Mouse (Mus musculus) forebrain, embryonic 14.5 days (tissue): ENCODE data around the gene Taf11. TPM values are rescaled to one million over a fixed set of nuclear protein-coding genes. Genes with fewer than 3 reads are reported as not detected.

Source experiments
- ATAC-seq: fragments of 200-750 bp; cut with Nextera tagmentation; 2 replicates; pipeline ENCODE4 v1.8.0; 2017; ENCODE audit warnings: mild to moderate bottlenecking, moderate library complexity
- DNase-seq: peaks from one replicate; pipeline ENCODE4 v3.0.0-alpha.2; 2015; ENCODE audit warnings: low spot score
- H3K27ac ChIP-seq: fragments of 300-500 bp; sonication (generic); 2 replicates; pipeline ENCODE4 v1.5.1; 2014; ENCODE audit warnings: low read depth, mild to moderate bottlenecking, control low read depth, low read length, moderate library complexity
- H3K27me3 ChIP-seq: fragments of 300-500 bp; sonication (generic); replicated peaks from 2 replicates; pipeline ENCODE4 v1.6.1; 2014; ENCODE audit warnings: low read length, control low read depth, mixed read lengths; ENCODE audit not compliant: control insufficient read depth, insufficient read depth
- H3K36me3 ChIP-seq: fragments of 300-500 bp; sonication (generic); 2 replicates; pipeline ENCODE4 v1.6.1; 2014; ENCODE audit warnings: low read length, control low read depth; ENCODE audit not compliant: control insufficient read depth, insufficient read depth
- H3K4me1 ChIP-seq: fragments of 300-500 bp; sonication (generic); 2 replicates; pipeline ENCODE4 v1.6.1; 2014; ENCODE audit warnings: antibody characterized with exemption, low read length, control low read depth; ENCODE audit not compliant: control insufficient read depth, insufficient read depth
- H3K4me2 ChIP-seq: fragments of 300-500 bp; sonication (generic); 2 replicates; pipeline ENCODE4 v1.6.1; 2014; ENCODE audit warnings: mild to moderate bottlenecking, control low read depth, low read length
- H3K4me3 ChIP-seq: fragments of 300-500 bp; sonication (generic); 2 replicates; pipeline ENCODE4 v1.5.1; 2014; ENCODE audit warnings: low read depth, low read length, control low read depth
- H3K9ac ChIP-seq: fragments of 300-500 bp; sonication (generic); 2 replicates; pipeline ENCODE4 v1.6.1; 2014; ENCODE audit warnings: mild to moderate bottlenecking, low read length, control low read depth, moderate library complexity
- H3K9me3 ChIP-seq: fragments of 300-500 bp; sonication (generic); replicated peaks from 2 replicates; pipeline ENCODE4 v1.6.1; 2016; ENCODE audit warnings: low read length, control low read depth, mixed read lengths; ENCODE audit not compliant: control insufficient read depth
- WGBS: fragments of 180-500 bp; shearing (Covaris S2); extraction: QIAGEN DNeasy Blood & Tissue Kit; methylation state at CpG from one replicate; pipeline ENCODE4 v1.1.7; 2014; 5-methylcytosine and 5-hydroxymethylcytosine counted together
- polyA plus RNA-seq: library from polyadenylated mRNA; unstranded; fragments of >200 nt; fragmentation: Nextera tagmentation; extraction: Ambion mirVana; gene quantifications from 2 replicates; pipeline ENCODE4 v1.2.1, GENCODE M21; 2014

Taf11 gene
- polyA plus RNA-seq, 1 experiment from 2014 or later = 65.2 TPM

- peaks cover 13% of the 10 kb centered on the region for H3K4me1 ChIP-seq
- 70% methylated on average over 2 of the region's 2 CpGs for WGBS
Observed at GRCm38 (mm10) chr17:27941698-27942097, 32.1 kb upstream of the Taf11 start.

GRCm38 (mm10) chr17:27941178-27941577, 31.5 kb upstream of the Taf11 start:
- Histone ChIP-seq H3K27ac (no peak overlapping the region), H3K36me3 (no peaks in the 10 kb centered on the region), H3K4me2 (no peak overlapping the region), H3K27me3 (no peaks in the 10 kb centered on the region), H3K4me1 (peaks cover 13% of the 10 kb centered on the region), H3K9ac (no peak overlapping the region), H3K4me3 (no peak overlapping the region), H3K9me3 (no peaks in the 10 kb centered on the region)
- ATAC-seq = no peak
- DNase-seq = no peak
- WGBS = 81% methylated on average over 5 of the region's 5 CpGs

More at GRCm38 (mm10) chr17:27941698-27942097, 32.1 kb upstream of the Taf11 start:
- Histone ChIP-seq H3K27ac (no peak overlapping the region), H3K4me3 (no peak overlapping the region), H3K27me3 (no peaks in the 10 kb centered on the region), H3K4me2 (no peak overlapping the region), H3K9me3 (no peaks in the 10 kb centered on the region), H3K9ac (no peak overlapping the region), H3K36me3 (no peaks in the 10 kb centered on the region)
- no peak for ATAC-seq
- DNase-seq = no peak

- Histone ChIP-seq H3K9me3 (no peaks in the 10 kb centered on the region), H3K4me2 (no peak overlapping the region), H3K9ac (no peak overlapping the region), H3K4me3 (no peak overlapping the region), H3K4me1 (peaks cover 5% of the 10 kb centered on the region), H3K27me3 (no peaks in the 10 kb centered on the region), H3K27ac (no peak overlapping the region), H3K36me3 (no peaks in the 10 kb centered on the region)
- DNase-seq = no peak
- WGBS = 66% methylated on average over 4 of the region's 4 CpGs
- no peak for ATAC-seq
Observed at GRCm38 (mm10) chr17:27940352-27940751, 30.7 kb upstream of the Taf11 start.

GRCm38 (mm10) chr17:27939028-27939427, 29.4 kb upstream of the Taf11 start:
- no peaks in the 10 kb centered on the region for H3K27me3 ChIP-seq
- WGBS = 80% methylated on average over 5 of the region's 5 CpGs

GRCm38 (mm10) chr17:27938121-27938754, 28.6 kb upstream of the Taf11 start:
- Histone ChIP-seq H3K9me3 (no peaks in the 10 kb centered on the region), H3K4me2 (no peak overlapping the region), H3K4me1 (peaks cover 2% of the 10 kb centered on the region; the same call in 1 of the 2 replicates), H3K9ac (no peak overlapping the region), H3K27ac (no peak overlapping the region), H3K4me3 (no peak overlapping the region), H3K36me3 (no peaks in the 10 kb centered on the region), H3K27me3 (no peaks in the 10 kb centered on the region)
- 86% methylated on average over 12 of the region's 12 CpGs for WGBS
- ATAC-seq = no peak
- DNase-seq = no peak

More at GRCm38 (mm10) chr17:27939028-27939427, 29.4 kb upstream of the Taf11 start:
- no peaks in the 10 kb centered on the region for H3K9me3 ChIP-seq
- H3K36me3 ChIP-seq = no peaks in the 10 kb centered on the region
- no peak for ATAC-seq
- no peak overlapping the region for H3K27ac ChIP-seq
- H3K4me3 ChIP-seq = no peak overlapping the region
- H3K4me2 ChIP-seq = no peak overlapping the region
- no peak overlapping the region for H3K9ac ChIP-seq
- DNase-seq = no peak
- peaks cover 2% of the 10 kb centered on the region; the same call in 1 of the 2 replicates for H3K4me1 ChIP-seq

- Histone ChIP-seq H3K9me3 (no peaks in the 10 kb centered on the region), H3K9ac (no peak overlapping the region), H3K36me3 (no peaks in the 10 kb centered on the region), H3K27ac (no peak overlapping the region), H3K4me2 (no peak overlapping the region), H3K4me1 (peaks cover 2% of the 10 kb centered on the region; the same call in 1 of the 2 replicates), H3K4me3 (no peak overlapping the region), H3K27me3 (no peaks in the 10 kb centered on the region)
- 84% methylated on average over 4 of the region's 4 CpGs for WGBS
- DNase-seq = no peak
- no peak for ATAC-seq
Observed at GRCm38 (mm10) chr17:27937054-27937615, 27.5 kb upstream of the Taf11 start.

- WGBS = 91% methylated on average over 3 of the region's 3 CpGs
- ATAC-seq = no peak
- H3K27me3 ChIP-seq = no peaks in the 10 kb centered on the region
Observed at GRCm38 (mm10) chr17:27935091-27935490, 25.4 kb upstream of the Taf11 start.

GRCm38 (mm10) chr17:27934136-27934910, 24.7 kb upstream of the Taf11 start:
- no peak overlapping the region for H3K4me3 ChIP-seq
- 94% methylated on average over 10 of the region's 10 CpGs for WGBS
- H3K9me3 ChIP-seq = no peaks in the 10 kb centered on the region
- H3K4me1 ChIP-seq = no peaks in the 10 kb centered on the region; the same call in 1 of the 2 replicates
- ATAC-seq = no peak
- no peak for DNase-seq
- no peak overlapping the region for H3K9ac ChIP-seq
- no peaks in the 10 kb centered on the region for H3K27me3 ChIP-seq
- no peak overlapping the region for H3K4me2 ChIP-seq
- no peak overlapping the region for H3K27ac ChIP-seq
- H3K36me3 ChIP-seq = no peaks in the 10 kb centered on the region

More at GRCm38 (mm10) chr17:27935091-27935490, 25.4 kb upstream of the Taf11 start:
- no peak overlapping the region for H3K27ac ChIP-seq
- H3K4me1 ChIP-seq = no peaks in the 10 kb centered on the region; the same call in 1 of the 2 replicates
- H3K4me2 ChIP-seq = no peak overlapping the region
- no peaks in the 10 kb centered on the region for H3K9me3 ChIP-seq
- no peak overlapping the region for H3K4me3 ChIP-seq
- no peak for DNase-seq
- H3K36me3 ChIP-seq = no peaks in the 10 kb centered on the region
- no peak overlapping the region for H3K9ac ChIP-seq
